Mouse (Mus musculus) left cerebral cortex, postnatal 10 days (tissue): ENCODE results near the gene Utp14b. TPM values are rescaled to one million over a fixed set of nuclear protein-coding genes. Genes with fewer than 3 reads are reported as not detected.

Experiments
- DNase-seq, 2 experiments: peaks; one replicate each; pipeline ENCODE4 v3.0.0; 2021 to 2022; ENCODE audit warnings: low spot score in 2 of 2, mixed read lengths in 1 of 2; ENCODE audit errors: extremely low spot score in 1 of 2
- intact Hi-C: fragments of 180-260 bp; cut with DNase I; formaldehyde crosslinking; loops from one replicate; pipeline ENCODE4 v1.15.1; 2025
- total RNA-seq, 2 experiments: library from RNA; stranded (reverse); gene quantifications; 2 replicates each; pipeline ENCODE4 v1.2.3; 2021

Utp14b gene
- total RNA-seq, 2 experiments from 2014 or later, result 11.4 to 13.0 TPM

DNA sequence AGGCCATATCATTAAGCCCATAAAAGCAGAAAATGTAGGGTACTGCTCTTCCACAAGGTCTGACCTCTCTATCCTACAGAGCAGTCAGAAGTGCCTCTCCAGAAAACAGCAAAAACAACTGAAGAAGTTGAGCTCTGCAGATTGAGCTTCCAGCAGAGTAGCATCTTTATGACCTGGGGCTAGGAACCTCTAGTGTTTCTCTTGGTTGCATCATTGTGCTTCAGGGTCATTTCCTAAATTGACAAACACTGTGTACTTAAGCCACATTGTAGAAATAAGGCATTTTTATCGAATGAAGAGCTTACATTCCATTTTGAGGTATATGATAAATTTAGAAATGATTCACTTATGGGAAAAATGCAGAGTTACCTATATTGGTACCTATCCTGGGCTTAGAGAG lies 8.7 kb downstream of the Utp14b start:
- DNase-seq, result no peak
- intact Hi-C loops, result no loop called here

DNA sequence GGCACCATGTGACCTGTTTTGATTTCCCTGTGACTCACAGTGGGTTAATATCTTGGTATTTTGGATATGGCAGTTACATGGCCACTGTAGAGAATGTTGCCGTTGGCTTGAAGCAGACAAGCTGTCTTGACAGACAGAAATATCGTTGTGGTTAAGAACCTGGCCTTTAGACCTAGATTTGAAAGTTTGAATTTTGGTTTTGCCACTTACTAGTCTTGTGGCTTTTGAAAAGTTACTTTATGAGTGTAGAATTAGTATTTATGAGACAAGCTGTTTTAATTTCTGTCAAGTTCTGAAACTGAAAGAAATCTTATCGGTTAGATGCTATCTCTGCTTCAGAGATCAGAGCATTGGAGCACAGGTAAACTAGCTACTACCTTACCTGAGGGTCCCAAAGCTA lies 24.5 kb downstream of the Utp14b start:
- no peak for DNase-seq
- intact Hi-C loops, result no loop called here

DNA sequence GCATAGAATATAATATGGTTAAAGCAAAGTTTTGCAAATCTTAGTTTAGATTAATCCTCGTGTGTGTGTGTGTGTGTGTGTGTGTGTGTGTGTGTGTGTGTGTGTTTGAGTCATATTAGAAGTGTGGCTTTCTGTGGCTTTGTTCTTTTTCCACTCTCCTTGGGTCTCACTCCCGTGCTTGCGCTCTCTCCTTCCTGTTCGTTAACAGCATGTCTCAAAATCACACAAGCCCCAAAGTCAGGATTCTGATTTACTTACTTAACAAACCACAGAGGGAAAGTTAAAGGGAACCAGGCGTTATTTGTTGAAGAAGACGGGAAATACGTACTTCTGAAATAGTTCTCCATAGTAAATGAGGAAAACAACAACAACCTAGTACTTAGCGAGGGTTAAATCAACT lies 26.3 kb downstream of the Utp14b start:
- intact Hi-C loops, result no loop called here
- no peak for DNase-seq

DNA sequence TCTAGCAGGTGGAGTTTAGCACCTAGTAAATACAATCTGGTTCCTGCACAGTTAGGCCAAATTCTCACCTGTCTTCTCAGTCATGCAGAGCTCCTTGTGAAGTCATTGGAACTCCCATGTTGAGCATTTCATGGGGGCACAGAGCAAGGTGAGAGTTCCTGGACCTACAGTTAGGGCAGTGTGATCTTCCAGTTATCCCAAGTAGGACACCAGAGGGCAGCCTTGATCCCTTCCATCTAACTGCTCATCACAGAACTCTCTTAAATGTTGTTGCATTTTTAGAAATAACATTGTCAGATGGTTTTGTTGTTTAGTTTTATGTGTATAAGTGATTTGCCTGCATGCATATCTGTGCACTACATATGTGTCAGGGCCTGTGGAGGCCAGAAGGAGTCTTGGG lies 29.0 kb downstream of the Utp14b start:
- DNase-seq, result no peak
- intact Hi-C loops, result loop anchor here (5.0 kb wide), 1 partner anchor 150 kb away; no protein-coding TSS in a partner anchor

DNA sequence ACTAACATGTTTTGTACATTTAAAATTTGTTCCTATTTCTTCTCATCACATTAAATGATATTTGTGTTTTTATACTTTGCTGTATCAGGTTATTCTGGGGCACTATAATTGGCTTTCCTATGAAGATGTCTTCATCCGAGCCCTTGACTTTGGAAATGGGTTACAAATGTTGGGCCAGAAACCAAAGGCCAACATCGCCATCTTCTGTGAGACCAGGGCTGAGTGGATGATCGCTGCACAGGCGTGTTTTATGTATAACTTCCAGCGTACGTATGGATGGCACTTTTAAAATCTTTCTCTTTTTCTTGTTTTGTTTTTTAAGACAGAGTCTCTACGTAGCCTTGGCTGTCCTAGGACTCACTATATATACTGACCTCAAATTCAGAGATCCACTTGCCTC lies 30.3 kb downstream of the Utp14b start:
- intact Hi-C loops, result loop anchor here (5.0 kb wide), 1 partner anchor 151 kb away; no protein-coding TSS in a partner anchor

DNA sequence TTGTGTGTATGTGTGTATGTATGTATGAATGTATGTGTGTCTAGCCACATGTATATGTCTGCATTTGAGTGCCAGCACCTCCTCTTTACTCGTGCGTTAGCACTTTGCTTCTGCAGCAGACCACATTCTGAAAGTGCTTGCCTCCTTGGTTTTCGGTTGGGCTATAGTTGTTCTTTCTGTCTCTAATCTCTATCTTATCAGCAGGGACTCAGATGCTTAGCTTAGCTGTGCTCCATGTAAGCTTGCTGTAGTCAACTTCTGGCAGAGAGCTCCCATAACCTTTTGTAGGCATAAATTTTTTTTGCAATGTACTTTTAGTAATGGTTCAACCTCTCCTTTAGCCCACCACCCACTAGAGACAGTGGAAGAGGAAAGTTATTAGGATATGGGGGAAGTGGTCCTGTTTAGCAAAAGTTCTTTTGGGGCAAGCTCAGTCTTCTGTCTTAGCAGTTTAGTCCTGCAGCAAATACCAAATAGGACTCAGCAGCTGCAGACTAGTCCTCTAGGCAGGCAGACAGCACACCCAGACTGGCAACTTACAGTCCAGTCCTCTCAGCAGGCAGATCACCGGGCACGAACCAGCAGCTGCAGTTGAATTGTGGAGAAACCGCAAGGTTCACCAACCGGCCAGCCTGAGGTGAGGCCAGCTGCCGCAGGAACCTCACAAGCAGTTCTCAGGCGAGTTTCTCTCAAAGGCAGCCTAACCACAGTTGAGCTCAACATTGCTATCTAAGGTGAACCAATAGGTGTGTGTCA lies 36.8 kb downstream of the Utp14b start:
- intact Hi-C loops, result no loop called here
- no peak for DNase-seq

More for the DNA sequence above, 30.3 kb downstream of the Utp14b start:
- DNase-seq, result no peak

DNA sequence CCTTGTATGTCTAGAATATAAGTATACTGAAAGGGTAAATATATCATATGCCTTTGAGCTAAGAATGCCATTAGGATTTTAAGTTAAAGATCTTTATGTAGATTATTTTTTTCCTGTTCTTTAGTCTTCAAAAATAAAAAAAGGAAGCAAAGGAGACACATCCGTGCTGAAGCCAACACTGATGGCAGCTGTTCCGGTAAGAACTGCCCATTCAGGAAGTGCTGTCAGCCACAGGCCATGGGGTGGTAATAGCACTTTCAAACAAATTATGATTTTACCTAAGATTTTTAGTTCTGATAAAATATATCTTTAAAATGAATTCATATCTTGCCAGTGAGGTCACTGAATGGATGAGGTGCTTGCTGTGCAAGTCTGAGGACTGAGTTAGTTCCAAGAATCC lies 38.5 kb downstream of the Utp14b start:
- intact Hi-C loops, result no loop called here
- no peak for DNase-seq

DNA sequence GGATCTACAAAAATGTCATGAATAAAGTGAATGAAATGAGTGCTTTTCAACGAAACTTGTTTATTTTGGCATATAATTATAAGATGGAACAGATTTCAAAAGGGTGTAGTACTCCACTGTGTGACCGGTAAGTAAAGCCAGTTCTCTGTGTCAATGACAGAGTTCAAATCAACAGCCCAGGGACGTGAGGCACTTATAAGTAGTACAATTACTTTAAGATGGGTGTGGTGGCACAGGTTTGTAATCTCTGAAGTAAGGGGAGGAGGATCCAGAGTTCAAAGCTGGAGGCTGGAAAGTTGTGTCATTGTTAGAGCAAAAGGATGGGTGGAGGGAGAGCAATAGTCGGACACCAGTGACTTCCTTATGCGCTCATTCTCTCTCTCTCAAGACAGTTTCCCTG lies 39.1 kb downstream of the Utp14b start:
- intact Hi-C loops, result no loop called here
- no peak for DNase-seq

DNA sequence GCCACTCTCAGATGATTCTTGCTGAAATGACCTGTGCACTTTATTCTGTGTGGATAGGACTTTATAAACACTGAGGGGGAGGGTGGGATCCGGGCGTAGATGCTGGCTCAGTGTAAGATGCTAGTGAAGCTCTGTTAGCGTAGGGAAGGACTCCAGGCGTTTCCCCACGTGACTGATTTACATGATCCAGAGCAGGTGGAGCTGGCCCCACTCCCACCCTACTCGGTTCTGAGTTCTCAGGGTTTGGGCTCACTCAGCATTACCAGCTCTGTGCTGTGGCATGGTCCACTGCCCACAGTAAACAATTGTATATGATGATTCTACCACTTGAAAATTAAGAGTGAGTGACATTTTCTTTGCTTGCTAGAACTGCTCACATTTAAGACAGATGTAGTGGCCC lies 40.3 kb downstream of the Utp14b start:
- DNase-seq, result no peak
- intact Hi-C loops, result no loop called here

DNA sequence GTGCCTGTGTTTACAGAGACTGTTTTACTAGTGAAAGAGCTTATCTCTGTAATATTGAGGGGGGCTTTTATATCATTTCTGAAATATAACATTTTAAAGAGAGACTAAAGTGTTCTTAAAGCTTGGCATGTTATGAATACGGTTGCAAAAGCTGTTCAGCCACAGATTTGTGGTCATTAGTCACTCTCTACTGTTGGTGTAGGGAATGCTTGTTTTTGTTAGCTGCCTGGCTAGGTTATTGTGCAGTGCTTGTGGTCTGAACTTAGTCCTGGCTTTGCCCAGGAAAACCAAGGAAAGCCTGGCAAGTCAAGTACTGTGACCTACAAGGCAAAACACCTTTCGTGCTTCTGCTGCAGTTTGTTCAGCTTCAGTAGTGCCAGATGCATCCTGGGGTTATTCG lies 43.9 kb downstream of the Utp14b start:
- DNase-seq, result no peak
- intact Hi-C loops, result no loop called here

DNA sequence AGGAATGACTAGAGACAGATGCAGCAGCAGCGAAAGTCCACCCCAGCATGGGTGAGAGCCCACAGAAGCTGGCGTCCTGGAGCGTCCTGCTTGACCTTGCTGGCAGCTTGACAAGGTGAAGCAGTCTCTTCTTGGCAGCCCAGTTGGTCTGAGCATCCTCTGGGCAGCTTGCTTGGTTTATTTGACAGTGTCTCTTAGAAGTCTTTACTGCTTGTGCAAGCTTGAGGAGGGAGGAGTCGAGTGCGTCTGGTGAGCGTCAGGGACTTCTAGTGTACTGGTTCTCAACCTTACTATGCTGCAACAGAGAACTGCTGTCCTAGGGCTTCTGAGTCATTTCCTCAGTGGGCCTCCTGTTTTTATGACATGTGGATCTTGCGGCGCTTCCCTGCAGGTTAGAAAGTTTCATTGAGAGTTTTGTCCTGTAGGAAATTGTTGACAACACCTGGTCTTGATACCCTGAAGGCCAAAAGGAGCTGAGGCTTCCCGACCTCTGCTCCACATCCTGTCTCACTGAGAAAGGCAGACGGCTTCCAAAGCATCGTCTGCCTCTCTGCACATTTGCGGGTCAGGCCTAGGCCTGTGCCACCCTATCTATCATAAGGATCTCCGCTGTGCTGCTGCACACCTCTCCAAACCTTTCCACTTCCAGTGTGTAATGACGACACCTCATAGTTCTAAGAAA lies 44.6 kb downstream of the Utp14b start:
- intact Hi-C loops, result no loop called here
- no peak for DNase-seq

DNA sequence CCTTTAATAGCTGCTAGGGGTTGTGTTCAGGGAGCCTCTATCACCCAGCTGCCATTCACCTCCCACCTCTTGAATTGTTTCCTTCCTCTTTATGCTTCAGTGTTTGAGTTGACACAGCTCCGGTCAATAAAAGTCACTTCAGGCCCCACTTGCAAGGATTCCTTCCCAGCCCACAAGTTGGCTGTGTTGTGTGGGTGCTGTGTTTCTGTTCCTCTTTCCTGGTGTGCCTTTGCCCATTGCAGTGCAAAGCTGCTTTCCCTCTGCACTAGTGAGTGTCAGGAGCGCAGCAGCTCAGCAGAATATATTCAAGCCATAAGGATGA lies 45.1 kb downstream of the Utp14b start:
- no peak for DNase-seq
- intact Hi-C loops, result no loop called here

DNA sequence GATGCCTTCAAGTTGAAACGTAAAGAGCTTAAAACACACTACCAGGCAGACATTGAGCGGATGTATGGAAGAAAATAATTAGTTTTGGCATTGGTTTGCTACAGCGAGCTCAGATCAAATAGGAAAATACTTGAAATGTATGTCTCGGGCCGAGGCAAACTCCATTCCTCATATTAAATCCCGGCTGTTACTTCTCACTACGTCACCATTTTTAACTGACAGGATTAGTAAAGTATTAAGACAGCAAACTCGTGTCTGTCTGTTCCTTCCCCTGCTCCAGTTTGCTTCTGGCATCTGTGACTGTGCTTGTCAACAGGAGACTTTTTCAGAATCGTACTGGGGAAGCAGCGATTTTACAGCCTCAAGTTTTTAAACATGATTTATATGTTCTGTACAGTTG lies 48.5 kb downstream of the Utp14b start:
- intact Hi-C loops, result no loop called here
- DNase-seq, result no peak

DNA sequence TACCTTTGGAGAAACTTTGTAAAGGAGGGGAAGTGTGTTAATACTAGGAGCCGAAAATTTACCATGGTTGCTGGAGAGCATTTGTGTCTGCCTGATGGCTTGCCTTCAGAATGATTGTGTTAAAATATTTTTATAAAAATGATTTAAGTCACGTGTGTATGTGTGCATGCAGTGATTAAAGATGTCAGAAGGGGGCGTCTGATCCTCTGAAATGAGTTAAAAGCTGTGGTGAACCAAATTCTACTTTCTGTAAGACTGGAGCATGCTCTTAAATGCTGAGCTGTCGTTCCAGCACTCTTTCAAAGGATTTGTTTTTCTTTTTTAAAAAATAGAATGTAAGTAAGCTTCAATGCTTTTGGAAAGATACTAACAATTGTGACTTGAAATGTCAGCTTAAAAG lies 49.4 kb downstream of the Utp14b start:
- intact Hi-C loops, result no loop called here
- DNase-seq, result peak in 1 of 2 experiments; percentile 33

DNA sequence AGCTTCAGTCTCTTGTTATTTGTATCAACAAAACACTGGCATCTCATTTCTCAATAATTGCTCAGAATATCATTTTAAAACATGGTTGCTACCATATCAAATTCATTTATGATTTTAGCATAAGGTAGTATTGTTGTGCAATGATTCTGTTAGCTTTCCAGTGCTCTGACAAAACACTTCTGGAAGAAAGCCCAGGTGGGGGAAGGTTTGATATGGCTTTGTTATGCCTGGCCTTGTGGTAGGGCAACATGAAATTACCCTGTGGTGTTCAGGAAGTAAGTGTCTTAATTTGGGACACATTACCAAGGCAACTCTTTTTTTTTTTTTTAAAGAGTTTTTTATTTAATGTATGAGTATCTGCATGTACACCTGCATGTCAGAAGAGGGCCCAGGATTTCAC lies 52.2 kb downstream of the Utp14b start:
- intact Hi-C loops, result no loop called here
- DNase-seq, result no peak

DNA sequence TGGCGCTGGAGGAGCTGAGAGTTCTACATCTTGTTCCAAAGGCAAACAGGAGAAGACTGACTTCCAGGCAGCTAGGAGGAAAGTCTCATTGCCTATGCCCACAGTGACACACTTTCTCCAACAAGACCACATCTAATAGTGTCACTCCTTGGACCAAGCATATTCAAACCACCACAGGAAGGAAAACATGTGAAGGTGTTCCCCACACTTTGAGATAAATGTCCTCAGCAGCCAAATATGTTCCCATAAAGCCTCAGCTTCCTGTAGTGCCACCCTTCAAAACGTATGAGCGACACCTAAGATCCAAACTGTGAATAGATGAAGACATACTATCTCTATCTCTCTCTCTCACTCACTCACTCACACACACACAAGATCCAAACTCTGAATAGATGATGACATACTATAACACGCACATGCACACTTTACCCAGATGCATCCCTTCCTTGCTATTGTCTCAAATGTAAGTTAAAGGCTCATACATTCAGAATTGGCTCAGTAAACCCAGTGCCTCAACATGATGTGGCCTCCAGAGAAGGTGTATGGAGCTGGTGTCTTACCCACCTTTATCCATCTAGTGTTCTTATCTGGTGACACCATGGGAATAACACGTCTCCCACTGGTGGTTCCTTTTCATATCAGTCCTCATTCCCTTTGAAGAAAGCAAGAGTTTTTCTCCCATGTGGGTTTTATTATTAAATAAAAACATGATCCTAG lies 52.9 kb downstream of the Utp14b start:
- DNase-seq, result no peak
- intact Hi-C loops, result no loop called here
